Mouse (Mus musculus): ENCODE data around the gene Pdilt.

DNA sequence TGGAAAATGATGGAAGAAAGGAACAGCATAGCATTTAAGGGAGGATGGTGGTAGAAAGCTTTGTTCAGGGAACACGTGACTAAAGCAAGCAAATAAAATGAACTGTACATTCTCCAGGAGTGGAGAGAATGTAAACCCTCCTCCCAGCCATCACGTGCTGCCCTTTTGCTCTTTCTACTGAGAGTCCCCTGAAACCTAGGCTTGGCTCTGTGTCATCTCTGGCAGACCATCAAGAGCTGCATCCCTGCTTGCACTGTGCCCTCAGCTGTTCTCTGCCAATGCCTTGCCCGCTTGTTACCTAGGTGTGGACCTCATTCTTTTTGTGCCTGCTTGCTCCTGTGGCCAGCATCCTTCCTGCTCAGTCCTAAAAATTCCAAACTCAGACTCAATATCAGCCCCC lies 1.5 kb downstream of the Pdilt start:
- TF ChIP-seq CTCF (IDR thresholded peaks at IDR 0.05; ENCODE audit: insufficient read depth, low read depth, low read length) (no peak), POLR2A (IDR thresholded peaks at IDR 0.05; ENCODE audit: insufficient read depth, low read depth, low read length) (no peak)
